Comparison of ENCODE assay signal across 8 mouse cellular contexts in the genomic region with DNA sequence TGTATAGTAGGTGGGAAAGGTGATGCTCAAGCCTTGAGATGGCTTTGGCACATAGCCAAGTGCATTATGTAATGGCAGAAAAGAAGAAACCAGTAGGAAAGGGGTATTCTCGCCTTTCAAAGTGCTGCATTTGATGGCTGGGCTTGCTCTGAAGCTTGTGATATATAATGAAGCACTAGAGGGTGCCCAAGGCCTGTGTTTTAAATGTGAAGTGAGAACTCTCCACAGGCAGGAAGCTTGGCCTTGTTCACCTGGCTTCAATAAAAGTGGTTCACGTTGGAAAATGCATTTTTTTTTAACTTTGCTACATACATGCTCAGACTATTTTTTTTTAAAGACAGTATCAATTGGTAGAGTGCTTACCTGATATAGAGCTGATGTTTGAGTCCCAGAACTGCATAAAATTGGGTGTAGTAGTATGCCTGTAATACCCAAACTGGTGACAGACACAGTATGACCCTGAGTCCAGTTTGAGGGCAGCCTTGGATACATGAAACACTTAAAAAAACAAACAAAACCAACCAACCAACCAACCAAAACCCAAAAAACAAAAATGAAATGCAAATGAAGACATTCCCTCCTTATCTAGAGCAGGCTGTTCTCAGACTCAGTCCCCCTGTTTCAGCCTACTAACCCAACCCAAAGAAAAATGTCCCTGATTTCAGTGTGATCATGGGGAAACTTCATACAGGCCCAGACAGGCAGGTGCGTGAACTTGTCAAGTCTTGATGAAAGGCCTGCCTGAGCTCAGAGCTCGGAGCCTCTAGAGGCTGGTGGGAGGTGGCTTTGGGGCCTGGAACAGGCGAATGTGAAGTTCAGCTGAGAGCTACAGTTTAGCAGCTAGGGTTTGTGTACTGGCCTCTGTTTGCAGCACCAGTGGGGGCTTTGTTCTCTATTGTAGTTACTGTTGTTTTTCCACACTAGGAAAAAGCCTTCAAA. TPM values are rescaled to one million over a fixed set of nuclear protein-coding genes. Genes with fewer than 3 reads are reported as not detected.
DNase-seq lines count a peak whose midpoint lies in the region; ATAC-seq and TF ChIP-seq lines count a peak whose summit lies in the region.

No protein-coding gene starts in this region.

- TF ChIP-seq RAD21 in CH12.LX (IDR thresholded peaks at IDR 0.05; ENCODE audit: low read depth, low read length): peak; percentile 82

- dilution Hi-C loops in CH12.LX (cut with MboI; ENCODE audit: extremely low pct_ligation_motif_present, extremely low pct_unique_long_range_greater_than_20kb, low sequenced_read_pairs): no loop called here

- no peak overlapping the region for H3K9ac ChIP-seq in CH12.LX (ENCODE audit: insufficient read depth, low read depth)
- H3K9ac ChIP-seq in kidney, embryonic 15.5 days: no peak overlapping the region
- H3K9ac ChIP-seq in liver, embryonic 14.5 days (replicated peaks): no peak overlapping the region

- 32% methylated on average over 5 of the region's 5 CpGs for WGBS in kidney, embryonic 15.5 days
- 52% methylated on average over 5 of the region's 5 CpGs for WGBS in liver, embryonic 14.5 days (ENCODE audit: insufficient replicate concordance)

- no peak overlapping the region for H3K4me2 ChIP-seq in CH12.LX (ENCODE audit: insufficient read depth, low read depth, poor library complexity, severe bottlenecking)
- H3K4me2 ChIP-seq in kidney, embryonic 15.5 days: no peak overlapping the region
- H3K4me2 ChIP-seq in liver, embryonic 14.5 days (ENCODE audit: low read depth): no peak overlapping the region

- peak; percentile 45 for DNase-seq in 416B (ENCODE audit: low read depth)
- DNase-seq in CH12.LX (ENCODE audit: extremely low read depth): peak; percentile 35
- DNase-seq in cerebellum, adult 9-10 months: peak; percentile 72
- DNase-seq in liver, embryonic 14.5 days (ENCODE audit: low read depth in 3 of 3, low spot score in 3 of 3): no peak
- peak; percentile 73 to 75 for DNase-seq in right cerebral cortex, adult 2 months (ENCODE audit: low spot score in 2 of 2)

- H3K9me3 ChIP-seq in CH12.LX (replicated peaks; ENCODE audit: low read length): no peaks in the 10 kb centered on the region
- H3K9me3 ChIP-seq in kidney, embryonic 15.5 days (replicated peaks): no peaks in the 10 kb centered on the region
- H3K9me3 ChIP-seq in liver, embryonic 14.5 days (ENCODE audit: control insufficient read depth, low read length): no peaks in the 10 kb centered on the region

- TF ChIP-seq POLR2A in CH12.LX (IDR thresholded peaks at IDR 0.05; ENCODE audit: low read depth, low read length): no peak

- no peak for TF ChIP-seq EP300 in CH12.LX (IDR thresholded peaks at IDR 0.05; ENCODE audit: low read length)
- TF ChIP-seq EP300 in liver, embryonic 14.5 days (IDR thresholded peaks at IDR 0.05; ENCODE audit: low read depth): no peak

- H3K4me1 ChIP-seq in CH12.LX (ENCODE audit: control insufficient read depth in 1 of 2, insufficient read depth in 2 of 2): no peaks in the 10 kb centered on the region
- peaks cover 8% of the 10 kb centered on the region for H3K4me1 ChIP-seq in kidney, embryonic 15.5 days
- H3K4me1 ChIP-seq in liver, embryonic 14.5 days (replicated peaks; ENCODE audit: control insufficient read depth in 2 of 2, insufficient read depth in 2 of 2, low read length in 1 of 2): no peaks in the 10 kb centered on the region

- peaks cover 0 to 17% of the 10 kb centered on the region in 2 experiments for H3K36me3 ChIP-seq in CH12.LX (replicated peaks in 1 of 2; ENCODE audit: control insufficient read depth in 1 of 2, insufficient read depth in 1 of 2, low read length in 1 of 2)
- no peaks in the 10 kb centered on the region for H3K36me3 ChIP-seq in kidney, embryonic 15.5 days
- no peaks in the 10 kb centered on the region for H3K36me3 ChIP-seq in liver, embryonic 14.5 days (replicated peaks; ENCODE audit: control insufficient read depth, insufficient read depth, low read depth)

- in situ Hi-C loops in CH12.LX (cut with MboI; ENCODE audit: low pct_ligation_motif_present, low pct_unique_long_range_greater_than_20kb, low sequenced_read_pairs): loop anchor here (10.0 kb wide), 1 partner anchor 441 kb away; no protein-coding TSS in a partner anchor

- no peaks in the 10 kb centered on the region for H3K27me3 ChIP-seq in CH12.LX (replicated peaks)
- H3K27me3 ChIP-seq in kidney, embryonic 15.5 days: no peaks in the 10 kb centered on the region
- no peaks in the 10 kb centered on the region for H3K27me3 ChIP-seq in liver, embryonic 14.5 days (ENCODE audit: control insufficient read depth, insufficient read depth, low read length)

- peak; percentile 16 to 72; a peak in 2 of 4 replicates for TF ChIP-seq CTCF in CH12.LX (conservative IDR thresholded peaks at IDR 0.05 in 1 of 2, IDR thresholded peaks at IDR 0.05 in 1 of 2; ENCODE audit: low read depth in 2 of 2, low read length in 2 of 2)
- TF ChIP-seq CTCF in liver, embryonic 14.5 days (IDR thresholded peaks at IDR 0.05; ENCODE audit: low read depth): peak; percentile 27; the same call in 1 of the 2 replicates

- H3K27ac ChIP-seq in CH12.LX (ENCODE audit: insufficient read depth, low read depth): no peak overlapping the region
- H3K27ac ChIP-seq in kidney, embryonic 15.5 days: 0 out of 2 replicates have a peak overlapping the region, but pooled peaks have one; percentile 18
- H3K27ac ChIP-seq in liver, embryonic 14.5 days: no peak overlapping the region

- peak; percentile 98 for ATAC-seq in frontal cortex, adult (ENCODE audit: low TSS enrichment)
- ATAC-seq in kidney, embryonic 15.5 days (replicated peaks; ENCODE audit: low FRiP score): no peak
- ATAC-seq in liver, embryonic 14.5 days (ENCODE audit: insufficient read depth): no peak
- ATAC-seq in erythroblast, adult 5-6 weeks (replicated peaks; ENCODE audit: low FRiP score, poor library complexity, severe bottlenecking): no peak

- H3K4me3 ChIP-seq in CH12.LX (replicated peaks in 1 of 3; ENCODE audit: low read depth in 2 of 3, low read length in 2 of 3, poor library complexity in 1 of 3): no peak overlapping the region
- no peak overlapping the region for H3K4me3 ChIP-seq in kidney, embryonic 15.5 days (replicated peaks)
- no peak overlapping the region for H3K4me3 ChIP-seq in liver, embryonic 14.5 days (ENCODE audit: insufficient read depth in 1 of 2, low read depth in 2 of 2, low read length in 2 of 2)

- no peaks in the 10 kb centered on the region for H3K79me2 ChIP-seq in CH12.LX (replicated peaks; ENCODE audit: control insufficient read depth, extremely low read depth, insufficient read depth, poor library complexity, severe bottlenecking)

TF ChIP-seq in CH12.LX, 34 proteins besides CTCF, POLR2A, EP300 and RAD21:
- TF ChIP-seq SMC3 (IDR thresholded peaks at IDR 0.05; ENCODE audit: low read depth, low read length) (peak; percentile 61), ELF1 (IDR thresholded peaks at IDR 0.05; ENCODE audit: low read depth, low read length) (no peak), ZC3H11A (IDR thresholded peaks at IDR 0.05; ENCODE audit: low read depth, low read length) (peak; percentile 8; the same call in 1 of the 2 replicates), MYC (IDR thresholded peaks at IDR 0.05; ENCODE audit: low read depth, low read length) (no peak), MAZ (IDR thresholded peaks at IDR 0.05; ENCODE audit: low read depth, low read length) (no peak), IRF4 (IDR thresholded peaks at IDR 0.05; ENCODE audit: low read depth, low read length) (no peak), BHLHE40 (IDR thresholded peaks at IDR 0.05; ENCODE audit: low read depth, low read length) (no peak), JUND (conservative IDR thresholded peaks at IDR 0.05; ENCODE audit: low read depth, low read length) (no peak), CHD1 (IDR thresholded peaks at IDR 0.05; ENCODE audit: low read depth, low read length) (no peak), ZNF384 (IDR thresholded peaks at IDR 0.05; ENCODE audit: low read depth, low read length) (no peak), USF2 (conservative IDR thresholded peaks at IDR 0.05; ENCODE audit: low read depth, low read length) (no peak), USF1 (IDR thresholded peaks at IDR 0.05; ENCODE audit: low read depth, low read length) (no peak), RCOR1 (conservative IDR thresholded peaks at IDR 0.05; ENCODE audit: low read depth, low read length) (no peak), KAT2A (IDR thresholded peaks at IDR 0.05; ENCODE audit: insufficient replicate concordance, low read length) (no peak), NELFE (IDR thresholded peaks at IDR 0.05; ENCODE audit: low read depth, low read length) (no peak), MEF2A (IDR thresholded peaks at IDR 0.05; ENCODE audit: borderline replicate concordance, low read depth, low read length) (no peak), PAX5 (IDR thresholded peaks at IDR 0.05; ENCODE audit: low read length) (no peak)

RNA-seq across cellular contexts. Expression of gene Slc25a26, which starts 44.0 kb away (rescaled TPM):
- total RNA-seq in CH12.LX (2012; rRNA removed) (5.5 and 6.7 TPM in 2 replicates), CH12.LX (2014; rRNA removed) (5.9 and 6.1 TPM in 2 replicates)
- 9.9 and 10.4 TPM in 2 replicates for polyA plus RNA-seq in CH12.LX (2012; ENCODE audit: insufficient read length, low read depth)
- polyA plus RNA-seq in kidney, embryonic 15.5 days (2015; fragmentation: Nextera tagmentation; extraction: Ambion mirVana): 10.9 and 11.4 TPM in 2 replicates
- 2.0 and 2.6 TPM in 2 replicates for polyA plus RNA-seq in liver, embryonic 14.5 days (2012; rRNA removed)
- polyA plus RNA-seq in liver, embryonic 14.5 days (2014; fragmentation: Nextera tagmentation; extraction: Ambion mirVana): 1.7 and 2.6 TPM in 2 replicates
- 1.5 and 10.9 TPM in 2 replicates for total RNA-seq in erythroblast, adult 5-6 weeks (2015; ENCODE audit: low replicate concordance)
- total RNA-seq in erythroblast, adult 5-6 weeks (2017; ENCODE audit: low replicate concordance): 0.84 and 1.5 TPM in 2 replicates

Comparison
In these comparisons a context has a peak if more than half of its experiments do, and no peak if none do; other contexts are left out.
1. DNase-seq: peak in 416B (single experiment), CH12.LX (single experiment), cerebellum, adult 9-10 months (single experiment) and right cerebral cortex, adult 2 months (2 of 2); none in liver, embryonic 14.5 days (0 of 3).